Mouse (Mus musculus): ENCODE results near the gene Wnt3a. TPM values are rescaled to one million over a fixed set of nuclear protein-coding genes. Genes with fewer than 3 reads are reported as not detected.

Wnt3a gene
- total and polyA plus RNA-seq, 3 experiments, result not detected

DNA sequence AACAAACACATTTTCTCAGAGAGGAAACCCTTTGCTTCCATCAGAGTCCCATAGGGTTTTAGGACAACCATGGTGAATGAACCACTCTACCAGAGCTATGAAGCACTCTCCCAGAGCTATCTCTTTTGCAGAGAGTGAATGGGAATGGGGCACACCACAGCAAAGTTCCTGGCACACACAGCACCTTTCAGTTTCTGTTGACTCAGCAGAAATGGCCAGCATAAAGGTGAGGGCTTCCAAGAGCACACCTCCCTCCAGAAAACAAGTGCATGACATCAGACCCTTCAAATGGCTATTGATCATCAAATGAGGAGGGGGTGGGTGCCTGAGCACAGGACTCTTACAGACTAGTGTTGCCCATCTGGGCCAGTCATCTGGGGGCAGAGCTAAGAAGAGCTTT lies 28.2 kb downstream of the Wnt3a start:
- Histone ChIP-seq H3K79me2 (ENCODE audit: control insufficient read depth, insufficient read depth, low read length, poor library complexity) (no peaks in the 10 kb centered on the region), H3K9ac (ENCODE audit: control insufficient read depth, low read depth, low read length, poor library complexity, severe bottlenecking) (no peak overlapping the region), H3K36me3 (ENCODE audit: control insufficient read depth in 1 of 2, insufficient read depth in 2 of 2, low read length in 2 of 2) (peaks cover 0 to 16% of the 10 kb centered on the region in 2 experiments; a peak in 2 of 4 replicates), H3K27ac (ENCODE audit: control insufficient read depth, low read depth, low read length) (no peak overlapping the region), H3K27me3 (ENCODE audit: control insufficient read depth in 1 of 2, insufficient read depth in 2 of 2, low read length in 2 of 2) (peaks cover 0 to 4% of the 10 kb centered on the region in 2 experiments; a peak in 2 of 4 replicates), H3K4me3 (ENCODE audit: control insufficient read depth in 1 of 2, insufficient read depth in 1 of 2, low read depth in 2 of 2, low read length in 2 of 2) (no peak overlapping the region), H3K4me1 (ENCODE audit: control insufficient read depth in 1 of 2, insufficient read depth in 2 of 2, low read length in 2 of 2) (peaks cover 11 to 25% of the 10 kb centered on the region in 2 experiments), H3K9me3 (replicated peaks; ENCODE audit: insufficient read depth, low read length) (no peaks in the 10 kb centered on the region)
- no peak for DNase-seq (ENCODE audit: low read depth, low spot score)
- TF ChIP-seq MAFK (IDR thresholded peaks at IDR 0.05; ENCODE audit: borderline replicate concordance, low read depth, low read length), result peak; percentile 78; the same call in 1 of the 2 replicates
- TF ChIP-seq POLR2AphosphoS5 (IDR thresholded peaks at IDR 0.05; ENCODE audit: borderline replicate concordance, low read depth, low read length), result no peak

DNA sequence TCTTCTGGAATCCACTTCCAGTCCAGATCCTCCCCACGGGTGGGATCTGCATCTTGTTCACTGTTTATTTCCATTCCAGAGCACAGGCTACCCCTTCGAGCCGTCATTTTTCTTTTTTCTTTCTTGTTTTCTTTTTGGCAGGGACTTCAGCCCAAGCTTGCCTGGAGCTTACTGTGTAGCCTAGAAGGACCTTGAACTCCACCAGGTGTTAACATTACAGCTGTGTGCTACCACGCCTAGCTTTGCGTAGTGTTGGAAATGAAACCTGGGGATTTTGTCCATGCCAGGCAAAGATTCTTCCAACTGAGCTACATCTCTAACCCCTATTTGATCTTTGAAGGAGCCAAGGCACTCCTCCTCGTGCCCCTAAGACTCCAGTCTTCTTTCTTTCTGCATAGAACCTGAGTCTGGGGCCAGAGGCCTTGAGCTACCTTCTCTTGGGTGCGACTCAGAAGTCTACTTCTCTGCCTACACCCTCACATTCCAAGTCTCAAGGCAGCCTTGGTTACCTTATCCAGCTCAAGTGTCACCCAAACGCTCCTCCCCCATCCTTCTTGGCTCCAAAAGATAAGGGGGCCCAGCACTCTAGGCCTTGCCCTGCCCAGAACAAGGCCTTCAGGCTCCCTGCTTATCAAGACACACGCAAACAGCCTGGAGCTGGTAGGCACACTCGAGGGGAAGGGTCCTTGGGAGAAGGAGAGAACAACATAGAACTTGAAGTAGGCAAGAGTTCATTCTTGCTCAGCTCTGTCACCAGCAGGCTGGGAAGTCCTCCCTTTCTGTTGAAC lies 29.7 kb downstream of the Wnt3a start:
- TF ChIP-seq MXI1 (IDR thresholded peaks at IDR 0.05; ENCODE audit: low read depth, low read length) (peak; percentile 59), MYB (IDR thresholded peaks at IDR 0.05; ENCODE audit: low read depth, low read length) (no peak), UBTF (IDR thresholded peaks at IDR 0.05; ENCODE audit: borderline replicate concordance, insufficient read depth, low read depth, low read length) (no peak), ETS1 (IDR thresholded peaks at IDR 0.05; ENCODE audit: low read depth, low read length) (peak; percentile 69), TBP (IDR thresholded peaks at IDR 0.05; ENCODE audit: low read depth, low read length) (no peak), GATA1 (IDR thresholded peaks at IDR 0.05; ENCODE audit: low read depth, low read length) (peak; percentile 93), USF2 (IDR thresholded peaks at IDR 0.05; ENCODE audit: borderline replicate concordance in 1 of 2, insufficient read depth in 1 of 2, low read depth in 1 of 2, low read length in 2 of 2) (no peak), EP300 (IDR thresholded peaks at IDR 0.05; ENCODE audit: low read depth in 1 of 2, low read length in 2 of 2) (peak; percentile 90 to 93), ELF1 (IDR thresholded peaks at IDR 0.05; ENCODE audit: low read depth, low read length) (no peak), RCOR1 (IDR thresholded peaks at IDR 0.05; ENCODE audit: low read depth, low read length) (peak; percentile 93), JUND (IDR thresholded peaks at IDR 0.05; ENCODE audit: low read depth, low read length) (no peak), TCF12 (IDR thresholded peaks at IDR 0.05; ENCODE audit: low read depth, low read length) (peak; percentile 93), SIN3A (IDR thresholded peaks at IDR 0.05; ENCODE audit: low read length) (peak; percentile 72), USF1 (IDR thresholded peaks at IDR 0.05; ENCODE audit: low read depth, low read length) (no peak), MYC (IDR thresholded peaks at IDR 0.05; ENCODE audit: low read depth, low read length) (0 out of 2 replicates have a peak, but pooled peaks have one; percentile 46), ZNF384 (IDR thresholded peaks at IDR 0.05; ENCODE audit: low read depth, low read length) (no peak), HCFC1 (IDR thresholded peaks at IDR 0.05; ENCODE audit: low read depth, low read length) (no peak), POLR2A (IDR thresholded peaks at IDR 0.05; ENCODE audit: control insufficient read depth in 1 of 2, insufficient read depth in 1 of 2, low read depth in 1 of 2, low read length in 2 of 2, poor library complexity in 1 of 2) (0 out of 4 replicates have a peak, but pooled peaks of 1 of the 2 experiments have one; percentile 22), NRF1 (IDR thresholded peaks at IDR 0.05; ENCODE audit: insufficient read depth, low read depth, low read length, poor library complexity, severe bottlenecking) (0 out of 2 replicates have a peak, but pooled peaks have one; percentile 19), BHLHE40 (IDR thresholded peaks at IDR 0.05; ENCODE audit: borderline replicate concordance, low read depth, low read length) (0 out of 2 replicates have a peak, but pooled peaks have one; percentile 33), MAX (IDR thresholded peaks at IDR 0.05; ENCODE audit: low read length) (peak; percentile 36; the same call in 1 of the 2 replicates), KAT2A (conservative IDR thresholded peaks at IDR 0.05; ENCODE audit: low read depth, low read length) (no peak), MAZ (IDR thresholded peaks at IDR 0.05; ENCODE audit: low read depth, low read length) (peak; percentile 71; the same call in 1 of the 2 replicates), NELFE (IDR thresholded peaks at IDR 0.05; ENCODE audit: low read depth, low read length) (0 out of 2 replicates have a peak, but pooled peaks have one; percentile 5), CHD2 (IDR thresholded peaks at IDR 0.05; ENCODE audit: low read length) (peak; percentile 47), TAL1 (IDR thresholded peaks at IDR 0.05; ENCODE audit: low read length) (peak; percentile 68), ZKSCAN1 (IDR thresholded peaks at IDR 0.05; ENCODE audit: low read depth, low read length) (no peak)
- H3K9me3 ChIP-seq (replicated peaks; ENCODE audit: insufficient read depth, low read length), result no peaks in the 10 kb centered on the region
- peaks cover 0 to 16% of the 10 kb centered on the region in 2 experiments; a peak in 2 of 4 replicates for H3K36me3 ChIP-seq (ENCODE audit: control insufficient read depth in 1 of 2, insufficient read depth in 2 of 2, low read length in 2 of 2)
- H3K4me1 ChIP-seq (ENCODE audit: control insufficient read depth in 1 of 2, insufficient read depth in 2 of 2, low read length in 2 of 2), result peaks cover 11 to 25% of the 10 kb centered on the region in 2 experiments
- H3K27ac ChIP-seq (ENCODE audit: control insufficient read depth, low read depth, low read length), result peak overlapping the region; percentile 10; the same call in 1 of the 2 replicates
- H3K27me3 ChIP-seq (ENCODE audit: control insufficient read depth in 1 of 2, insufficient read depth in 2 of 2, low read length in 2 of 2), result peaks cover 4 to 6% of the 10 kb centered on the region in 2 experiments; a peak in 3 of 4 replicates
- peak; percentile 93 for DNase-seq (ENCODE audit: low read depth, low spot score)
- H3K79me2 ChIP-seq (ENCODE audit: control insufficient read depth, insufficient read depth, low read length, poor library complexity), result no peaks in the 10 kb centered on the region
- H3K9ac ChIP-seq (ENCODE audit: control insufficient read depth, low read depth, low read length, poor library complexity, severe bottlenecking), result 0 out of 2 replicates have a peak overlapping the region, but pooled peaks have one; percentile 4
- H3K4me3 ChIP-seq (ENCODE audit: control insufficient read depth in 1 of 2, insufficient read depth in 1 of 2, low read depth in 2 of 2, low read length in 2 of 2), result no peak overlapping the region; a peak in 1 of 4 replicates

Data from MEL (cell line).